Mouse (Mus musculus) intestine, embryonic 16.5 days (tissue): ENCODE data around the gene Ipmk. TPM values are rescaled to one million over a fixed set of nuclear protein-coding genes. Genes with fewer than 3 reads are reported as not detected.
"Not testable (repeated sequence)": the region's sequence is repeated elsewhere in the genome, so short reads cannot be mapped to it uniquely, and the experiment has no call there.

Experiments
- ATAC-seq: fragments of 200-750 bp; cut with Nextera tagmentation; 2 replicates; pipeline ENCODE4 v1.8.0; 2017; ENCODE audit warnings: moderate TSS enrichment, moderate library complexity
- H3K27ac ChIP-seq: fragments of 300-500 bp; sonication (generic); 2 replicates; pipeline ENCODE4 v1.5.1; 2014; ENCODE audit warnings: mild to moderate bottlenecking, low read length
- H3K27me3 ChIP-seq: fragments of 300-500 bp; sonication (generic); replicated peaks from 2 replicates; pipeline ENCODE4 v1.6.1; 2014; ENCODE audit warnings: low read length, control low read depth, mixed read lengths; ENCODE audit not compliant: control insufficient read depth, insufficient read depth
- H3K36me3 ChIP-seq: fragments of 300-500 bp; sonication (generic); 2 replicates; pipeline ENCODE4 v1.6.1; 2014; ENCODE audit warnings: low read length, control low read depth; ENCODE audit not compliant: control insufficient read depth, insufficient read depth
- H3K4me1 ChIP-seq: fragments of 300-500 bp; sonication (generic); 2 replicates; pipeline ENCODE4 v1.6.1; 2014; ENCODE audit warnings: low read length, control low read depth, mixed read lengths; ENCODE audit not compliant: control insufficient read depth, insufficient read depth
- H3K4me2 ChIP-seq: fragments of 300-500 bp; sonication (generic); 2 replicates; pipeline ENCODE4 v1.6.1; 2014; ENCODE audit warnings: low read depth, low read length, control low read depth
- H3K4me3 ChIP-seq: fragments of 300-500 bp; sonication (generic); 2 replicates; pipeline ENCODE4 v1.5.1; 2014; ENCODE audit warnings: mild to moderate bottlenecking, low read length
- H3K9ac ChIP-seq: fragments of 300-500 bp; sonication (generic); 2 replicates; pipeline ENCODE4 v1.6.1; 2014; ENCODE audit warnings: low read depth, low read length
- H3K9me3 ChIP-seq: fragments of 300-500 bp; sonication (generic); 2 replicates; pipeline ENCODE4 v1.6.1; 2016; ENCODE audit warnings: low read length, control low read depth; ENCODE audit not compliant: control insufficient read depth
- WGBS: fragments of 180-500 bp; shearing (Covaris S2); extraction: QIAGEN DNeasy Blood & Tissue Kit; methylation state at CpG from one replicate; pipeline ENCODE4 v1.1.7; 2014; 5-methylcytosine and 5-hydroxymethylcytosine counted together
- polyA plus RNA-seq: library from polyadenylated mRNA; unstranded; fragments of >200 nt; fragmentation: Nextera tagmentation; extraction: Ambion mirVana; gene quantifications from 2 replicates; pipeline ENCODE4 v1.2.1, GENCODE M21; 2015

Ipmk gene
- polyA plus RNA-seq, 1 experiment from 2014 or later: 25.4 TPM

GRCm38 (mm10) chr10:71380406-71380805 is 32.8 kb downstream of the Ipmk start:
- H3K9me3 ChIP-seq: no peaks in the 10 kb centered on the region
- peaks cover 6% of the 10 kb centered on the region for H3K36me3 ChIP-seq
- no peak overlapping the region for H3K4me3 ChIP-seq
- H3K9ac ChIP-seq: no peak overlapping the region
- no peak for ATAC-seq
- no peak overlapping the region for H3K4me2 ChIP-seq
- no peak overlapping the region for H3K27ac ChIP-seq
- WGBS: 90% methylated on average over 7 of the region's 7 CpGs
- H3K4me1 ChIP-seq: peaks cover 7% of the 10 kb centered on the region; the same call in 1 of the 2 replicates
- no peaks in the 10 kb centered on the region for H3K27me3 ChIP-seq

- Histone ChIP-seq H3K36me3 (peaks cover 6% of the 10 kb centered on the region), H3K4me3 (no peak overlapping the region), H3K4me2 (no peak overlapping the region), H3K27me3 (no peaks in the 10 kb centered on the region), H3K9me3 (no peaks in the 10 kb centered on the region), H3K27ac (no peak overlapping the region), H3K4me1 (peaks cover 7% of the 10 kb centered on the region; the same call in 1 of the 2 replicates), H3K9ac (no peak overlapping the region)
- no peak for ATAC-seq
- 85% methylated on average over 29 of the region's 29 CpGs for WGBS
Measured at GRCm38 (mm10) chr10:71381471-71382033, 34.0 kb downstream of the Ipmk start.

GRCm38 (mm10) chr10:71382109-71382508 is 34.5 kb downstream of the Ipmk start:
- WGBS: 67% methylated on average over 7 of the region's 7 CpGs
- Histone ChIP-seq H3K9me3 (no peaks in the 10 kb centered on the region), H3K36me3 (peaks cover 6% of the 10 kb centered on the region), H3K4me2 (no peak overlapping the region), H3K9ac (no peak overlapping the region), H3K4me1 (peaks cover 7% of the 10 kb centered on the region; the same call in 1 of the 2 replicates), H3K4me3 (no peak overlapping the region), H3K27me3 (no peaks in the 10 kb centered on the region), H3K27ac (0 out of 2 replicates have a peak overlapping the region, but pooled peaks have one; percentile 31)
- no peak for ATAC-seq

GRCm38 (mm10) chr10:71382858-71383551 is 35.4 kb downstream of the Ipmk start:
- no peaks in the 10 kb centered on the region for H3K9me3 ChIP-seq
- no peak overlapping the region for H3K9ac ChIP-seq
- peaks cover 7% of the 10 kb centered on the region; the same call in 1 of the 2 replicates for H3K4me1 ChIP-seq
- no peak for ATAC-seq
- H3K27me3 ChIP-seq: no peaks in the 10 kb centered on the region
- no peak overlapping the region for H3K4me3 ChIP-seq
- peak overlapping the region; percentile 59; the same call in 1 of the 2 replicates for H3K27ac ChIP-seq
- 58% methylated on average over 8 of the region's 8 CpGs for WGBS
- no peak overlapping the region for H3K4me2 ChIP-seq
- H3K36me3 ChIP-seq: peaks cover 6% of the 10 kb centered on the region

GRCm38 (mm10) chr10:71383552-71383924 is 36.0 kb downstream of the Ipmk start:
- not testable (repeated sequence) for H3K27me3 ChIP-seq, H3K9ac ChIP-seq, H3K4me3 ChIP-seq, ATAC-seq, H3K4me2 ChIP-seq, H3K27ac ChIP-seq, H3K36me3 ChIP-seq, H3K9me3 ChIP-seq, H3K4me1 ChIP-seq
- 75% methylated on average over 6 of the region's 6 CpGs for WGBS

GRCm38 (mm10) chr10:71384159-71385044 is 36.8 kb downstream of the Ipmk start:
- no peaks in the 10 kb centered on the region for H3K27me3 ChIP-seq
- no peak overlapping the region for H3K4me2 ChIP-seq
- H3K9me3 ChIP-seq: no peaks in the 10 kb centered on the region
- H3K27ac ChIP-seq: no peak overlapping the region; the same call in 1 of the 2 replicates
- peaks cover 6% of the 10 kb centered on the region for H3K36me3 ChIP-seq
- H3K9ac ChIP-seq: no peak overlapping the region
- 61% methylated on average over 19 of the region's 19 CpGs for WGBS
- peaks cover 7% of the 10 kb centered on the region; the same call in 1 of the 2 replicates for H3K4me1 ChIP-seq
- peak; percentile 67 for ATAC-seq
- H3K4me3 ChIP-seq: no peak overlapping the region

GRCm38 (mm10) chr10:71389311-71389710 is 41.7 kb downstream of the Ipmk start:
- Histone ChIP-seq H3K9ac (no peak overlapping the region), H3K27ac (no peak overlapping the region), H3K27me3 (no peaks in the 10 kb centered on the region), H3K36me3 (no peaks in the 10 kb centered on the region), H3K4me1 (0 out of 2 replicates have a peak, but pooled peaks cover 3% of the 10 kb centered on the region), H3K4me3 (no peak overlapping the region), H3K4me2 (no peak overlapping the region), H3K9me3 (no peaks in the 10 kb centered on the region)
- 92% methylated on average over 5 of the region's 5 CpGs for WGBS
- ATAC-seq: no peak

- no peak overlapping the region for H3K4me2 ChIP-seq
- no peaks in the 10 kb centered on the region for H3K27me3 ChIP-seq
- H3K36me3 ChIP-seq: no peaks in the 10 kb centered on the region
- no peaks in the 10 kb centered on the region for H3K9me3 ChIP-seq
- 67% methylated on average over 10 of the region's 10 CpGs for WGBS
- H3K4me1 ChIP-seq: peaks cover 4% of the 10 kb centered on the region; the same call in 1 of the 2 replicates
- H3K27ac ChIP-seq: no peak overlapping the region
- no peak overlapping the region for H3K4me3 ChIP-seq
- H3K9ac ChIP-seq: no peak overlapping the region
- peak; percentile 69 for ATAC-seq
Measured at GRCm38 (mm10) chr10:71398383-71399145, 51.0 kb downstream of the Ipmk start.
